Mouse (Mus musculus) B cell, adult 2 months (primary cell): Measurements from ENCODE around the gene Rbm20.
"Not testable (repeated sequence)": the region's sequence is repeated elsewhere in the genome, so short reads cannot be mapped to it uniquely, and the experiment has no call there.

Source experiments
- DNase-seq, 2 experiments: peaks; one replicate each; pipeline ENCODE4 v3.0.0; 2022

Gene Rbm20

GRCm38 (mm10) chr19:53888331-53888730, 211.2 kb downstream of the Rbm20 start:
- DNase-seq: no peak

- DNase-seq: peak in 1 of 2 experiments; percentile 23
These were observed 212.4 kb downstream of the Rbm20 start for GRCm38 (mm10) chr19:53889555-53889954.

- DNase-seq: no peak
These were observed 213.2 kb downstream of the Rbm20 start for GRCm38 (mm10) chr19:53890274-53890673.

GRCm38 (mm10) chr19:53890781-53891251, 213.7 kb downstream of the Rbm20 start:
- DNase-seq: peak; percentile 70 to 74

GRCm38 (mm10) chr19:53891569-53891968, 214.5 kb downstream of the Rbm20 start:
- no peak for DNase-seq

- no peak for DNase-seq
These were observed 215.0 kb downstream of the Rbm20 start, which contains the start of gene Pdcd4 for GRCm38 (mm10) chr19:53892061-53892460. TSS of gene Pdcd4 (plus strand) at chr19:53892231.

- no peak for DNase-seq
These were observed 215.8 kb downstream of the Rbm20 start for GRCm38 (mm10) chr19:53892838-53893359.

- DNase-seq: peak; percentile 64 to 69
These were observed 216.6 kb downstream of the Rbm20 start for GRCm38 (mm10) chr19:53893711-53894171.

GRCm38 (mm10) chr19:53894538-53895121, 217.5 kb downstream of the Rbm20 start:
- DNase-seq: no peak

- DNase-seq: no peak
These were observed 220.9 kb downstream of the Rbm20 start for GRCm38 (mm10) chr19:53898046-53898445.

GRCm38 (mm10) chr19:53898498-53898897, 221.4 kb downstream of the Rbm20 start:
- no peak for DNase-seq

GRCm38 (mm10) chr19:53898970-53899900, 222.1 kb downstream of the Rbm20 start:
- DNase-seq: no peak

GRCm38 (mm10) chr19:53899941-53900610, 223.0 kb downstream of the Rbm20 start:
- peak; percentile 64 to 66 for DNase-seq

GRCm38 (mm10) chr19:53901931-53902738, 225.0 kb downstream of the Rbm20 start:
- peak in 1 of 2 experiments; percentile 21 for DNase-seq

GRCm38 (mm10) chr19:53902739-53903487, 225.8 kb downstream of the Rbm20 start:
- peak; percentile 91 to 93 for DNase-seq

GRCm38 (mm10) chr19:53903507-53904321, 226.6 kb downstream of the Rbm20 start:
- peak; percentile 68 to 69 for DNase-seq

GRCm38 (mm10) chr19:53904833-53905480, 227.9 kb downstream of the Rbm20 start:
- DNase-seq: no peak

GRCm38 (mm10) chr19:53906033-53906702, 229.1 kb downstream of the Rbm20 start:
- DNase-seq: peak; percentile 44 to 45

GRCm38 (mm10) chr19:53906703-53907070, 229.6 kb downstream of the Rbm20 start:
- DNase-seq: not testable (repeated sequence)
